Mouse (Mus musculus) left cerebral cortex, postnatal 25 days (tissue): ENCODE results near the gene Gm10295. TPM values are rescaled to one million over a fixed set of nuclear protein-coding genes. Genes with fewer than 3 reads are reported as not detected.

Experiments used
- DNase-seq, 2 experiments: peaks; one replicate each; pipeline ENCODE4 v3.0.0; 2022; ENCODE audit warnings: low spot score in 2 of 2, mixed read lengths in 1 of 2
- intact Hi-C: fragments of 180-260 bp; cut with DNase I; formaldehyde crosslinking; loops from one replicate; pipeline ENCODE4 v1.15.1; 2025
- total RNA-seq, 2 experiments: library from RNA; stranded (reverse); gene quantifications; 2 replicates each; pipeline ENCODE4 v1.2.3; 2021

Gm10295 gene
- total RNA-seq, 2 experiments from 2014 or later = not detected

DNA sequence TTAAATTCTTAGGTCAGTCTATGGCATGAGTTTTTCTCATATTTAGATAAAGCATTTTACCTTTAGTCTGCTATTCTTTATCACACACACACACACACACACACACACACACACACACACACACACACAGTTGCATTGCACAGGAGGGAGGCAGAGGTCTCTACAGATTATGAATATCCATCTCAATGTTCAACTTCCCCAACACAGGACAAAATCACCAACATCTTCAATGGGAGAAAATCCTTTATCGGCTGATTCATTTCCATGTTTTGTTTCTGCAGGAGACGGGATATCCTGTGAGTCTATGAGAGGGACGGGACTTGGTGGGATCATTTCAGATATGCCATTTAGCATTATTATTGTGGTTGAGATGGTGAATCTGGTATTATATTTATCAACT is 18.8 kb upstream of the Gm10295 start:
- intact Hi-C loops = no loop called here
- DNase-seq = no peak

DNA sequence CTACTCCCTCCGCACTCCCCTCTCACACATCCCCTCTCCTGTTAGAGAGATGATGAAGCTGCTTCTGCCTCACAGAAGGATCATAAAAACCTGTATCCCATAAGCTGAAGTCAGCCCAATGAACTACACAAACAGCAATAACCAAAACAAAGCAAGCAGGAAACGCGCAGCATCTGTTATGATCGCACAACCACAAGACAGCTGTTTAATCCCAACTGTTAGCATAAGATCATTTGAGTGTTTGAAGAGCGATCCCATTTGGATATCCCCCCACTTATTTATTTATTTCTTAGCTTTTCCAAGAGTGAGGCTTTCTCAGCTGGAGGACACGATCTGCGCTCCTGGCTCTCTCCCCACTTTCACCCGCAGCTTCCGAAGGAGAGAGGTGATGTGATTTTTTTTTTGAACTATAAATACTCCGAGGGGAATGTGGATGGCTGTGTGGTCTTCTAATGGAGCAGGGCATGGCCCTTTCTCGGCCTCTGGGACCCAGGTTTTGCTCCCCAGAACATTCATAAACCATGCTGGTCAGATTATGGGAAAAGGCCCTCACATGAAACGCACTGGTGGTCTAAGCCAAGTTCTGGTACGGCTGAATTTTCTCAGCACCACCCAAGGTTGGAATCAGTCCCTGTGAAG is 17.4 kb upstream of the Gm10295 start:
- no peak for DNase-seq
- intact Hi-C loops = no loop called here

DNA sequence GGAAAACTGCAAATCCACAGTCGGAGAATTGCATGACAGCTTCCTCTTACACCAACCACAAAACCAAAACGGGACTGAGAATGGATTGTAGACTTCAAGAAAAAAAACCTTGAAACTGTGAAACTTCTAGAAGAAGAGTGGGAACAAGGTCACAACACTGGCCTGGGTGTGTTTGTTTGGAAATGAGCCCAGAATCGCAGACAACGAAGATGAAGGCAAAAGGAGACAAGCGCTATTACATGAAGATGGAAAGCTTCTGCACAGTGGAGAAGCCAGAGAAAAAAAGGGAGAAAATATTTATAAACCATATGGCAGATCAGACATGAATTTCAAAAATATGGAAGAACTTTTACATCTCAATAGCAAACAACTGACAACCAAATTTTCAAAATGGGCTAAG is 4.3 kb upstream of the Gm10295 start:
- intact Hi-C loops = no loop called here
- no peak for DNase-seq

DNA sequence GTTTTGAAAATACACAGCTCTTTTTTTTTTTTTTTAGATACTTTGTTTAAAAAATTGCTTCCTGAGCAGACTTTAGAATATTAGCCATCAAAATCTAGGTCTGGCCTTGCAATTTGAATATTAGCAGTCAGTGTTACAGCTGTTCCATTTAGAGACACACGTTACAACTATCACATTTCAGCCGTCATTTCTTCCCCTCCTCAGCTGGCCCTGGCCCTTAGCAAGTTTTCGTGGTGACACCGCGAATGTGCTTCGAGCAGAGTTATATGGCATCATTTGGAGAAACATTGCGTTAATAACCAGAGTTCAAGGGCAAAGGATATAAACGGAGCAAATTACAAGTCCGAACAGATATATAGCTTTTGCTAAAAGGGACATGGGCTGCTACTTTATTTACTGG is 2.4 kb downstream of the Gm10295 start:
- DNase-seq = no peak
- intact Hi-C loops = no loop called here

DNA sequence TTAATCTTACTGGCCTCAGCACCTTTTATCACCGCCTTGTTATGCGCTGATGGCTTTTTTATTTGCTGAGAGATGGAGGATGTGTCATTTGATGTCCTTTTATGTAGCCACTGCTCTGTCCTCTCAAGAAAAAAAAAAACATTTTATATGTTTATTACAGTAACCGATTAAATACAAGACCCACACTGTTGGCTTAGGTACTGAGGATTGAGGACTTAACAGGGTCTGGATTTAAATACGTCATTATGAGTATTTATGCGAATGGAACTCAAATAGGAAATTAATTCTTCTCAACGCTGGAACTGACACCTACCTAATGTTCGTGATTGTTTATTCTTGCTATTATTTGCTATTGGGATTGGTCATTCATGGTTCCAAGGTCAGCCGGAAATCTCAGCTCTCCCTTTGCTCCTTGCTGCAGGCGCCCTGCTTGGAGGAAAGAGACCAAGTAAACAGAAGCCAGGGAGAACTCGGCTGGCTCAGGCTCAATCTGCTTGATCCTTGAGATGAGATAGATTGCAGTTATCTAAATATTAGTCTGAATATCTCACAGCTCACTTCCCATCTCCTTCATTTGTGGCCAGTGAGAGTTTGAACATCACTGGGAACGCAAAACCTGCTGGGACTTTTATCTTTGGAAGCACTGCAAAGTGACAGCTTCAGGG is 26.2 kb downstream of the Gm10295 start:
- no peak for DNase-seq
- intact Hi-C loops = no loop called here

DNA sequence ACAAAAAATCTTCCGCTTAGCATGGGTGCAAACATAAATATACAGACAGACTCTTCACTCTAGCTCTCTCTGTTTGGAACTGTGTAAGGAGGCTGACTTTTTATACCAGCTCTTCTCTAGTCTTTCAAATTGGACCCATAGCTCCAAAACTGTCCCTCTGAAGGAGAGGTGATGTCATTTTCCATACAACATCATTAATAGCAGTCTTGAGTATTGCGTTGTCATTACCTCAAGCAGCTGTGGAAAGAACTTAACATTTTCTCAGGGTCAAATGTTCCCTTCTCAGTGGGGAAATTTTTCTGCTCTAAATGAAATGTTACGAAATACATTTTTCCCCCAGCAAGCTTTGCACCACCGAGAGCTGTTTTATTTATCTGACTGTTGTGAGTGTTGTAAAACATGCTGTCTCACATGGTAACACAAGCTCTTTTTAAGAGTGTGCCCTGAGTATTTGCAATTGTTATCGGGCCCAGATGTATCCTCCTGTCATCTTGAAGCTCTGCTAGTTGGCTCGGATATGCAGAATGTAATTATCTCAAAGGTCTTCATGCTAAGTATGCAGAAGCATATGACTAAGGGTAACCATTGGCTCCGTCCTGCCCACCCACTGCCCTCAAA is 38.0 kb downstream of the Gm10295 start:
- no peak for DNase-seq
- intact Hi-C loops = no loop called here

DNA sequence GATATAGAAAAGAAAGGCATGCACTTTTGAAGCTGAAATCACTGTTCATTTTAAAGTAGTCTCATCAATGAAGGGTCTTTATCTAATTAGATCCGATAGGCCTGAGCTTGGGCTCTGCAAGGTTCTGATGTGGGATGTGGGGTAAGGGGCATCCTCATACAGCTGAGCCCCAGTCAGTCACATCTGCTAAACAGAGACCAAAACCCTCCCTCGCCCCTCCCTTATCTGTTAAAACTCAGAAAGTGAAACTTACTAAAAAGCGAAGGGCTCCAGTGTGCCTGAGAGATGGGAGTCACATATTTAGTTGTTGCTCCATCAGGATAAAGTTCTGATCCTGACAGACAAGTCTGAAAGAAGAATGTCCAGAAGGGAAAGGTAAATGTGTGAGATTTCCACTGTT is 38.9 kb downstream of the Gm10295 start:
- no peak for DNase-seq
- intact Hi-C loops = no loop called here

DNA sequence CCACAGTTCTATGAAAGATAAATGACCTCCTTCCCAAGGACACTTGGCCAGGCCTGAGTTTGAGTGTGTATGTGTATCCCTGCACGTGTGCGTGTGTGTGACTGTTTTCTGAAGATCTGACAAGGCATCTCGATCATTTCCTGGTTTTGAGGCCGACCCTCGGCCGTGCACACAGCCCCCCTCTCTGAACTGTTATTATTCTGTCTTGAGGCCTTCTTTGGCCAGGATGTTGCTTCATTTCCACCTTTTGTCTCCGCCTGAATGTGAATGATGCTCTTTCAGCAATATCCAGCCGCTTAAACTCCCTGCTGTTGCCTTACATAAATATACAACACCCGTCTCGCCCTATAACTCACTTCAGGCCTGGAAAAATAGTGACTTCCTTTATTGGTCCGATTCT is 39.9 kb downstream of the Gm10295 start:
- no peak for DNase-seq
- intact Hi-C loops = no loop called here

DNA sequence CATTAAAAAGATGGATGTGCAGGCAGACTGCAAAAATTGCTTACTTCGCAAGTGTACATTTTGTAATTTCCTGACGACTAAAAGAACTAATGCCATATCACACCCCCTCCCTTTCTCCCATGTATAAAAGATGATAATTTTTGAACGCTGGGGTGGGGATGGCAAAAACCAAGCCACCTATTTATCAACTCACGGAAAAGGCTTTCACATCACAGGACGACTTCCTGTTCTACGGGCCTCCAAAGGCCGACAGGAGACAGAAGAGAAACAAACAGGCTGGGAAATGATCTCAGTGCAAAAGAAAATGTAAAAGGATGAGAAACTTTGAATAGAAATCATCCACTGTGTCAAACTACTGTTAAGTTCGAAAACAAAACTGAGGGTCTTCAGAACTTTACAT is 43.2 kb downstream of the Gm10295 start:
- no peak for DNase-seq
- intact Hi-C loops = no loop called here

DNA sequence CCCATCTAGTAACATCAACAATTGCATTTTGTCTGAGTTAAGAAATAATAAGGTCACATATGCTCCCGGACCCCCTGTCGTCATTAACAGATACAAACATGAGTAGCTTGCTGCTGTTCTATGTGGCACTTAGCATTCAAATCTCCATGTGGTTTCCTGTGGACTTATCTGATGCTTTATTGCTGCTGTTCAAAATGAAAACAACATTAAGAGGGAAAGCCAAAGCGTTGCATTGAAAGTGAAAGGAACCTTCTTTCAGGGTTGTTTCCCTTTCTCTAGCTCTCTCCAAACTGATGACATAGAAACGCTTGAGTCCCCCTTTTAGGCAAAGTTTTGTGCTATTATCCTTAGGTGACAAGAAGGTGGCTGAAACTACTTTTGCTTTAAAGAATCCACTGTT is 48.6 kb downstream of the Gm10295 start:
- intact Hi-C loops = no loop called here
- DNase-seq = no peak
